Mouse (Mus musculus) testis, adult 2 months (tissue): ENCODE results near the gene Mapkapk3. TPM values are rescaled to one million over a fixed set of nuclear protein-coding genes. Genes with fewer than 3 reads are reported as not detected.

Experiments used
- H3K27ac ChIP-seq: fragments of 200-500 bp; 2 replicates; pipeline ENCODE4 v1.5.1; 2012; ENCODE audit warnings: low read depth, low read length; ENCODE audit not compliant: control insufficient read depth, insufficient read depth
- H3K27me3 ChIP-seq: fragments of 200-500 bp; 2 replicates; pipeline ENCODE4 v1.6.1; 2012; ENCODE audit warnings: mild to moderate bottlenecking, low read length, moderate library complexity; ENCODE audit not compliant: control insufficient read depth, insufficient read depth
- H3K36me3 ChIP-seq: fragments of 200-500 bp; 2 replicates; pipeline ENCODE4 v1.6.1; 2012; ENCODE audit warnings: mild to moderate bottlenecking, low read length; ENCODE audit not compliant: control insufficient read depth, insufficient read depth
- H3K4me1 ChIP-seq: fragments of 200-500 bp; 2 replicates; pipeline ENCODE4 v1.6.1; 2012; ENCODE audit warnings: low read length; ENCODE audit not compliant: control insufficient read depth, insufficient read depth
- H3K4me3 ChIP-seq: fragments of 200-500 bp; 2 replicates; pipeline ENCODE4 v1.5.1; 2012; ENCODE audit warnings: low read depth, mild to moderate bottlenecking, low read length, moderate library complexity, mixed read lengths; ENCODE audit not compliant: control insufficient read depth
- CTCF ChIP-seq: fragments of 200-500 bp; IDR thresholded peaks from 2 replicates; pipeline ENCODE4 v1.5.1; 2012; ENCODE audit warnings: low read depth, mild to moderate bottlenecking, inconsistent platforms, low read length, moderate library complexity; ENCODE audit not compliant: control insufficient read depth, insufficient read depth, insufficient replicate concordance
- POLR2A ChIP-seq: fragments of 200-500 bp; IDR thresholded peaks from 2 replicates; pipeline ENCODE4 v1.6.1; 2012; ENCODE audit warnings: low read depth, mild to moderate bottlenecking, inconsistent platforms, low read length, moderate library complexity; ENCODE audit not compliant: control insufficient read depth
- polyA plus RNA-seq: library from polyadenylated mRNA; depleted of rRNA; stranded (reverse); fragments of >200 nt; gene quantifications from 2 replicates; pipeline ENCODE4 v1.2.3, GENCODE M21; 2012

Mapkapk3 gene
- polyA plus RNA-seq, 1 experiment, result 5.2 TPM

DNA sequence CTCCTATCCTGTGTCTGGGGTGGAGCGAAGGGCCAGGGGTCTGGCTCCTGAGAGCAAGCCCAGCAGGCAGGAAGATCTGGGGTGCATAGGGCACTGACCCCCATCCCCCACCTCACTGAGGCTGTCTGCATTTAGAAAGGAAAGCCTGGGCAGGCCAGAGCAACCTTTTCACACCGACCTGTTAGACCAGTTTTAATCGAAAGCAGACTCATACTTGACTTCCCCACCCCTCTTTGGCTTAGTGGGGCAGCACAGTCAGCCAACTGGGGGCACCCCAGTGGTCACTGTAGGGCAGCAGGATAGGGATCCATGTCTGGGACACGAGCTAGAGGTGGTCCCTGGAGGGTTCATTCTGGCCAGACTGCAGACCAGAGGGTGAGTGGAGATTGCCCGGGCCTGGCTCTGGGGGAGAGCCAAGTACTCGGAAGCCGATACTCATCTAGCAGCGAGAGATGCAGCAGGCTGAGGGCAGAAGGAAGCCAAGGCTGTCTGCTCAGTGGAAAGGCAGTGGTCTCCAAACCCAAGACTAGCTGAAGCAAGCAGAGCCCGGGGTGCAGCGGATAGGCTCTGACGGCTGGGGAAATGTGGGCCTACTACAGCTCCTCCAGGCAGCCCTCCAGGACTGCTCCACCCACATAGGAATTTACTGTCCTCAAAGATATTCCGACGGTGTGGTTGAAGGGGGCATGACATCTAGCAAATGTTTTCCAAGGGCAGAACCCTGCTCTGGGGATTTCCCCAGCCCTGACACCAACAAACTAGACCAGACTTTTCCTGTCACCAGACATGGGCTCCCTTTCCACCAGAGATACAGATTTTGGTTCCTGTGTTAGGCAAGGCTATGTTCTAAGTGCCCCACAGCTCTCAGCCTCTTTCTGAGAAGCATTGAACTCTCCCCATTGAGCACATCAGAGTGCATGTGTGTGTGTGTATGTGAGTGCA, 16.2 kb upstream of the Mapkapk3 start:
- Histone ChIP-seq H3K4me1 (peaks cover 6% of the 10 kb centered on the region), H3K4me3 (no peak overlapping the region), H3K36me3 (no peaks in the 10 kb centered on the region), H3K27me3 (no peaks in the 10 kb centered on the region), H3K27ac (no peak overlapping the region)
- no peak for TF ChIP-seq POLR2A
- no peak for TF ChIP-seq CTCF

GRCm38 (mm10) chr9:107305012-107305411, 15.3 kb upstream of the Mapkapk3 start:
- Histone ChIP-seq H3K4me1 (peaks cover 6% of the 10 kb centered on the region), H3K27ac (no peak overlapping the region), H3K4me3 (no peak overlapping the region), H3K36me3 (no peaks in the 10 kb centered on the region), H3K27me3 (no peaks in the 10 kb centered on the region)
- TF ChIP-seq CTCF (no peak), POLR2A (no peak)

DNA sequence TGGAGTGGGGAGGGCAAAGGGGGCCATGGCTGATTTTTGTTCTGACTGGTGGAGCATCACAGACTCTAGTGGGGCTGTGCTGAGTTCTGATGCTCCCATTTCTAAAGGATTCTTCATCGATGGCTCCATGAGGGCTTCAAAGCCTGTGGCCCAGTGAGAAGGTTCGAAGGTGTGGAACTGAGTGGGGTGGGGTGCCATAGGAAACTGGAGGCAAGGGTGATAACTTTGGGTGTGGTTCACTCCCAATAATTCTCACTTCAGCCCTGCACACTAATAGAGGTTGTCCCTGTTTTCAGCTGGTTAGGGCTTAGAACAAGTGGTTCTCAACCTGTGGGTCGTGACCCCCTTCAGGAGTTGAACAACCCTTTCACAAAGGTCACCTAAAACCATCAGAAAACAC, 14.7 kb upstream of the Mapkapk3 start:
- H3K4me3 ChIP-seq, result no peak overlapping the region
- TF ChIP-seq CTCF (no peak), POLR2A (no peak)
- H3K27ac ChIP-seq, result no peak overlapping the region
- peaks cover 6% of the 10 kb centered on the region for H3K4me1 ChIP-seq
- H3K27me3 ChIP-seq, result no peaks in the 10 kb centered on the region
- H3K36me3 ChIP-seq, result no peaks in the 10 kb centered on the region

DNA sequence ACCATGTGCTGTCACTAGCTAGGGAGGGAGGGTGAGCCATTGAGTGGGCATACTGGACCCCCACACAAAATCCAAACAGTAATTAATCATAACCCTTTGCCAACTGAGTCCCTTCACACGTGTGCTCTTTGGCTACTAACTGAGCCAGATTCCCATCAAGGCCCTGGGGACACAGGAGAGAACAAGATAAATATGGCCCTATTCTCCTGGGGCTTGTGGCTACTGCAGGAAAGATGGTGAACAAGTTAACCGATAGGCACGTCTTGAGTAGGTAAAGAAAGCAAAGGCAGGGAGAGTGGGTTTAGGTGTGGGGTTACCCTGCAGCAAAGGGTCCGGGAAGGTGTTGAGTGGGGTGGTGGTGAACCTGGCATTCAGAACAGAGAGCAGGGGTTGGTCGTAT, 14.2 kb upstream of the Mapkapk3 start:
- no peaks in the 10 kb centered on the region for H3K27me3 ChIP-seq
- peaks cover 6% of the 10 kb centered on the region for H3K4me1 ChIP-seq
- no peak overlapping the region for H3K27ac ChIP-seq
- H3K36me3 ChIP-seq, result no peaks in the 10 kb centered on the region
- TF ChIP-seq POLR2A (no peak), CTCF (no peak)
- H3K4me3 ChIP-seq, result no peak overlapping the region

DNA sequence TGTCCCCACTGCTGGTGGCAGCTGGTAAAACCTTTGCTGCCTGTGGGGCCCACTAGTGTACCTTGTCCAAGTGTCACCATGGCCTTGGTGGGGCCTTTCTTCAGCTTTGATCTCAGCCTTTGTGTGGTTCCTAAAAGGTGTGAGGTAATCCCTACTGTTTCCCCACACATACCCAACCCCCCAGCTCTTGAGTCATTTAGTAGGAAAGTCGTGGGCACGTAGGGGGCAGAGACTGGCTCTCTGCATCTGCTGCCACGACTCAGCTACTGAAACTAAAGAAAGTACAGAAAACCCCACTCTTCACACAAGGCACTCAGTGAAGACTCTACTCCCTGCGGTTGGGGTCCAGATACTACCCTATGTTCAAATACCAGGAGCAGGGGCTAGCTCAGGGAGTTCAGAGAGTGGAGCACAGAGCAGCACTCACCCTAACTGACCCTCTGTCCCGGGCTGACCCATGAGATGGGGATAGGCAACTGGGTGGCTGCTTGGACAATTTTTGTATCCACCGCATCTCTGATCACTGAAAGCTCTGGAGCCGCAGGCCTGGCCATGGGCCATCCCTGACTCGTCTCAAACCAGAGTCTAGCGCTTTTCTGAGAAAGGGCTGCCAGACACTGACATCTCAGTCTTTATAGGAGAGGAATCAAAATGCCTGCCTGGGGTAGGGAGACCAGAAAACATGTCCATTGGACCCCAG, 13.6 kb upstream of the Mapkapk3 start:
- H3K4me1 ChIP-seq, result peaks cover 6% of the 10 kb centered on the region
- TF ChIP-seq POLR2A, result no peak
- no peak overlapping the region for H3K27ac ChIP-seq
- H3K36me3 ChIP-seq, result no peaks in the 10 kb centered on the region
- no peak overlapping the region for H3K4me3 ChIP-seq
- no peaks in the 10 kb centered on the region for H3K27me3 ChIP-seq

GRCm38 (mm10) chr9:107302592-107302991, 12.9 kb upstream of the Mapkapk3 start:
- no peak for TF ChIP-seq POLR2A
- TF ChIP-seq CTCF, result no peak
- Histone ChIP-seq H3K4me1 (peaks cover 10% of the 10 kb centered on the region), H3K27ac (no peak overlapping the region), H3K27me3 (no peaks in the 10 kb centered on the region), H3K36me3 (no peaks in the 10 kb centered on the region), H3K4me3 (no peak overlapping the region)

- Histone ChIP-seq H3K4me1 (peaks cover 12% of the 10 kb centered on the region), H3K27me3 (no peaks in the 10 kb centered on the region), H3K27ac (no peak overlapping the region)
Observed at GRCm38 (mm10) chr9:107301554-107302331, 12.1 kb upstream of the Mapkapk3 start.

More at GRCm38 (mm10) chr9:107301554-107302331, 12.1 kb upstream of the Mapkapk3 start:
- no peaks in the 10 kb centered on the region for H3K36me3 ChIP-seq
- TF ChIP-seq CTCF, result no peak
- TF ChIP-seq POLR2A, result no peak
- H3K4me3 ChIP-seq, result no peak overlapping the region
